Mouse (Mus musculus) intestine, embryonic 14.5 days (tissue): ENCODE data around the gene Cpa2. TPM values are rescaled to one million over a fixed set of nuclear protein-coding genes. Genes with fewer than 3 reads are reported as not detected.

Experiments
- ATAC-seq: fragments of 200-750 bp; cut with Nextera tagmentation; replicated peaks from 2 replicates; pipeline ENCODE4 v1.8.0; 2017; ENCODE audit warnings: low read depth, moderate number of reproducible peaks, moderate TSS enrichment, moderate library complexity; ENCODE audit not compliant: low FRiP score, low TSS enrichment
- DNase-seq: peaks from one replicate; pipeline ENCODE4 v3.0.0-alpha.2; 2018; ENCODE audit warnings: low spot score
- H3K27ac ChIP-seq: fragments of 300-500 bp; sonication (generic); 2 replicates; pipeline ENCODE4 v1.5.1; 2014; ENCODE audit warnings: low read depth, mild to moderate bottlenecking, control low read depth
- H3K27me3 ChIP-seq: fragments of 300-500 bp; sonication (generic); replicated peaks from 2 replicates; pipeline ENCODE4 v1.6.1; 2014; ENCODE audit warnings: low read length, control low read depth; ENCODE audit not compliant: control insufficient read depth, insufficient read depth
- H3K36me3 ChIP-seq: fragments of 300-500 bp; sonication (generic); 2 replicates; pipeline ENCODE4 v1.6.1; 2014; ENCODE audit warnings: low read length, control low read depth; ENCODE audit not compliant: control insufficient read depth, insufficient read depth
- H3K4me1 ChIP-seq: fragments of 300-500 bp; sonication (generic); replicated peaks from 2 replicates; pipeline ENCODE4 v1.6.1; 2014; ENCODE audit warnings: low read length, control low read depth, mixed read lengths; ENCODE audit not compliant: control insufficient read depth, insufficient read depth
- H3K4me2 ChIP-seq: fragments of 300-500 bp; sonication (generic); 2 replicates; pipeline ENCODE4 v1.6.1; 2014; ENCODE audit warnings: low read length
- H3K4me3 ChIP-seq: fragments of 300-500 bp; sonication (generic); 2 replicates; pipeline ENCODE4 v1.5.1; 2014; ENCODE audit warnings: low read depth, low read length, control low read depth, mixed read lengths
- H3K9ac ChIP-seq: fragments of 300-500 bp; sonication (generic); 2 replicates; pipeline ENCODE4 v1.6.1; 2014; ENCODE audit warnings: mild to moderate bottlenecking, low read length
- H3K9me3 ChIP-seq: fragments of 300-500 bp; sonication (generic); 2 replicates; pipeline ENCODE4 v1.6.1; 2016; ENCODE audit warnings: low read length, control low read depth; ENCODE audit not compliant: control insufficient read depth
- WGBS: fragments of 180-500 bp; shearing (Covaris S2); extraction: QIAGEN DNeasy Blood & Tissue Kit; methylation state at CpG from one replicate; pipeline ENCODE4 v1.1.7; 2014; 5-methylcytosine and 5-hydroxymethylcytosine counted together
- polyA plus RNA-seq: library from polyadenylated mRNA; unstranded; fragments of >200 nt; fragmentation: Nextera tagmentation; extraction: Ambion mirVana; gene quantifications from 2 replicates; pipeline ENCODE4 v1.2.1, GENCODE M21; 2014

The Cpa2 gene
- polyA plus RNA-seq, 1 experiment from 2014 or later: 206 TPM

DNA sequence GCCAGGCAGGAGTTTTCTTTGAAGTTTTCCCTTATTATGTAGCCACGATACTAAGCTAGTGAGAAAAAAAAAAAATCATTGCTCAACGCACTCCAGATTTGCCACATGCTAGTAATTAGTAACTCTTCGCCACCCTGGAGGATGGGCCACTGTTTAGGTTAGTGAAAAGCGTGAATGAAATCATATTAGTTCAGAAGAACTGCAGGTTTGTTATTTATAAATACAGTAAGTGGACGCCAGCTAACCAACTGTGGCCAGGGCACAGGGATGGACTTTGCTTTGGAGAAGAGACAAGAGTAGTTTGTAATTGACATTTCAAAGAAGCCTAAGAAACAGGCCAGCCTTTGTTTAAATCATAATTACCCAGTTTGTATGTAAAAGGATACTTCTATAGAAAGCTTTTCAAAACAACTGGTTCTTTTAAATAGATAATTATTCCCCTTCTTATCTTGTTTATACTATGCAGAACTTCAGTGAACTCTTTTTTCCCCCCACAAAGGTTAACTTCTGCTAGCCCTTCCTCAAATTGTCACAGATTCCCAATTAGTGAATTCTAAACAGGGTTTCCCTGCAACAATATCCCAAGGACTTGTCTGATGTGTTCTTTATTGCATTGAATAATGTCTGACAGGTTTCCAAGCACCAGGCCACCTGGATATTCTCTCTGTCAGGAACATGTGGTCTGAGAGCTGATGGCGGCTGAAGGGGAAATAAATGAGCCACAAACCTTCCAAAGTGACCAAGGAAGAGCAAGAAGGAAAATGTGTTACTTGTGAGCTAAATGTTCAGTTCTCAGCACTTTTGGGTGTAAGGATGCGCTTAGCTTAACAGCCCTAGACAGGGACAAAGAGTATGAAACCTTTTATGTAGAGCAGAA is 15.7 kb upstream of the Cpa2 start:
- no peak for ATAC-seq
- no peaks in the 10 kb centered on the region for H3K36me3 ChIP-seq
- DNase-seq: no peak
- 42% methylated on average over 7 of the region's 7 CpGs for WGBS
- H3K4me2 ChIP-seq: no peak overlapping the region
- H3K27ac ChIP-seq: peak overlapping the region; percentile 81
- H3K4me1 ChIP-seq: peaks cover 37% of the 10 kb centered on the region
- no peak overlapping the region for H3K4me3 ChIP-seq
- no peak overlapping the region for H3K9ac ChIP-seq
- H3K27me3 ChIP-seq: no peaks in the 10 kb centered on the region
- no peaks in the 10 kb centered on the region for H3K9me3 ChIP-seq

DNA sequence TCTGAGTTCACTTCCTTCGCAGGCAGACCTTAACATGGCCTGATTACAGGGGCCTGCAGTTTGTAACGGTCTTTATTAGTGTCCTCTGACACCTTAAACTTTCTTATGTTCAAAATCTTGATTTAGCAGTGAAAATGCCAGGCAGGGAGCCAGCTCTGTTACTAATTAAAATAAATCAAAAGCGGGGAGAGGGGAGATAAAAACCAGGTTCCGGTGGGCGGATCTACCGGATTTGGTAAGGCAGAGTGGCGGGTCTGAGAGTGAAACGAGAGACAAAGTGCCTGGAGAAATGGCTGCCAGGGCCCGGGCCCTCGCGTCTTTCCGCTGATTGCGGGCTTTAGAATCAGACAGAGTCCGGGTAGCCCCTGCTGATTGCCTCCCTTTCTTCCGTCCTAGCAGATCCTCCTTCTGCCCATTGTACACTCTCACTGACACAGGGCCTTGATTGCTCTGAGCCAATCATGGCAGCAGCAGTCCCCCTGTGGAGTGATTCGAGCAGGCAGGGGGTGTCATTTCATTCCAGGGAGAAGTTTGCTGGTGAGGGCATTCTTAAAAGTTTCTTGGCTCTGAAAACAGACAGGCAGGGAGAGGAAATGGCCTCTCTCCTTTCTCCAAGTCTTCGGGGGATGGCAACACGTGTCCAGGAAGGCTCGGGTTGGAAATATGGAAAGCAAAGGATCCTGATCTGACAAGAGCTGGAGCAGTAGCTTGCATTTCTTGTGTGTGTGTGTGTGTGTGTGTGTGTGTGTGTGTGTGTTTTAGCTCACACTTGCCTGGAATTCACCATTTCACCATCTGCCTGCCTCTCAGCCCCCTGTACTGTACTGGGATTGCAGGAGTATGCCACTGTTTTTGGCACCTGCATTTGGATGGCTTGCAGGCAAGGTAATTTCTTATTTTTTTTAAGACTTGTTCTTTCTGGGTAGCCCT is 14.5 kb upstream of the Cpa2 start:
- H3K9ac ChIP-seq: no peak overlapping the region; the same call in 1 of the 2 replicates

GRCm38 (mm10) chr6:30528800-30529199 is 12.6 kb upstream of the Cpa2 start:
- H3K9ac ChIP-seq: no peak overlapping the region
- WGBS: 51% methylated on average over 6 of the region's 6 CpGs
- H3K27me3 ChIP-seq: no peaks in the 10 kb centered on the region
- no peaks in the 10 kb centered on the region for H3K9me3 ChIP-seq
- no peaks in the 10 kb centered on the region for H3K36me3 ChIP-seq
- peaks cover 37% of the 10 kb centered on the region for H3K4me1 ChIP-seq
- no peak overlapping the region for H3K4me3 ChIP-seq
- no peak for DNase-seq
- H3K4me2 ChIP-seq: no peak overlapping the region
- no peak for ATAC-seq
- H3K27ac ChIP-seq: 0 out of 2 replicates have a peak overlapping the region, but pooled peaks have one; percentile 51

More for the DNA sequence above, 14.5 kb upstream of the Cpa2 start:
- H3K4me2 ChIP-seq: peak overlapping the region; percentile 9; the same call in 1 of the 2 replicates
- 20% methylated on average over 19 of the region's 19 CpGs for WGBS
- ATAC-seq (peak; percentile 46; the same call in 1 of the 2 replicates), DNase-seq (peak; percentile 81)
- H3K9me3 ChIP-seq: no peaks in the 10 kb centered on the region
- no peak overlapping the region for H3K4me3 ChIP-seq
- H3K4me1 ChIP-seq: peaks cover 37% of the 10 kb centered on the region
- no peaks in the 10 kb centered on the region for H3K27me3 ChIP-seq
- no peaks in the 10 kb centered on the region for H3K36me3 ChIP-seq
- peak overlapping the region; percentile 81 for H3K27ac ChIP-seq

DNA sequence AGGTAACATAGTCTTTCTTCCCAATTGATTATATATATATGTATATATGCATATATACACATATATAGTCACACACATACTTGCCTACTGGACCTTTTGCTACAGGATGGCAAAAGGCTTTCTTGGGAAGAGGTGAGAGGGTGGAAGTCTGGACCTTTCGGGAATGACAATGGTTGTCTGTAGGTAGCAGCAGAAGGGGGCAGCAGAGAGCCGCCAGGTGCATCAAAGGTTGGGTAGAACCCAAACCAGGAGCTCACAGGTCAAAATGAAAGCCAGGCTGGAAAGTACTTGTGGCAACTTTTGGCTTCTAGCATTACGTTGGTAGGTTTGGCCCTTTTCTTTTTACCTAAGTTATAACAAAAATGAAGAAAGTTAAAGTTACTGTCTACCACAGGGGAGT is 6.0 kb upstream of the Cpa2 start:
- H3K9me3 ChIP-seq: no peaks in the 10 kb centered on the region
- DNase-seq: no peak
- H3K27me3 ChIP-seq: no peaks in the 10 kb centered on the region
- 61% methylated on average over 3 of the region's 3 CpGs for WGBS
- H3K36me3 ChIP-seq: no peaks in the 10 kb centered on the region
- no peak for ATAC-seq
- no peak overlapping the region for H3K9ac ChIP-seq
- H3K4me1 ChIP-seq: peaks cover 18% of the 10 kb centered on the region
- no peak overlapping the region for H3K4me3 ChIP-seq
- H3K27ac ChIP-seq: no peak overlapping the region
- H3K4me2 ChIP-seq: no peak overlapping the region

DNA sequence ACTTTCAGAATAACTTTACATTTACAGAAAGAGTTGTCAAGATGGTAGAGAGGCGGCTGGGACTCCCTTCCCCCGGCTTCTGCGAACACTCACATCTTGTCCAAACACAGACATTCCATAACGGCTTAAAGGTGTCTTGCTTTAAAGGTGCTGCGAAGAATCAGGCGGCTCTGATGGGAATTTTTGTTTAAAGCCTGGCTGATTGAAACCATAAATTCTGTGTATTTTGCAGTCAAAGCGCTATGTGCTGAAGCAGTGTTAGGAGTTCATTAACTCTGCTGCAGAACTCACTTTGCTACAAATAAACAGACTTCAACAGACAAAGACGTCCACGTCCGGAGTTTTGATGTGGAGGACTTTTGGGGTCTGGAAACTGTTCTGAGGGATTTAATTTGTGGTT is 3.1 kb upstream of the Cpa2 start:
- Histone ChIP-seq H3K36me3 (no peaks in the 10 kb centered on the region), H3K4me2 (peak overlapping the region; percentile 22; the same call in 1 of the 2 replicates), H3K9ac (no peak overlapping the region; the same call in 1 of the 2 replicates), H3K27ac (peak overlapping the region; percentile 88), H3K27me3 (no peaks in the 10 kb centered on the region), H3K9me3 (no peaks in the 10 kb centered on the region), H3K4me1 (peaks cover 27% of the 10 kb centered on the region), H3K4me3 (no peak overlapping the region)
- 24% methylated on average over 10 of the region's 10 CpGs for WGBS
- DNase-seq: no peak
- ATAC-seq: no peak

DNA sequence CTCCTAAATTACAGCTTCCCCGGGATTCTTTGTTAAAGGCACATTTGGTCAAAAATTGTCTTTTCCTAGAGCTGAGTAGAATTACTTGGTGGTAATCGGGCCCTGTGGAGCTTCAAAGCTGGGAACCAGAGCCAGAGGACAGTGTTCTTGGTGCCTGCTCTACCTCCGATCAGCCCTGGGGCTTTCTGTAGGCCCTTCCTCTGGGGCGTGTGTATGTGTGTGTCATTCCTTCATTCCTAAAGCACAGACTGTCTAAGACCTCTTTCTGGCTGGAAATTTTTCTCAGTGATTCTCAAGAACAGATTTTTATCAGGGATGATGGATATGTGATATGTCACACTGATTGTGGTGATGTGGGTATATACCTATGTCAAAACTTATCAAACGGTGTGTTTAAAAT is 2.6 kb upstream of the Cpa2 start:
- H3K4me1 ChIP-seq: peaks cover 31% of the 10 kb centered on the region
- ATAC-seq (0 out of 2 replicates have a peak, but pooled peaks have one; percentile 47), DNase-seq (no peak)
- H3K27me3 ChIP-seq: no peaks in the 10 kb centered on the region
- H3K9me3 ChIP-seq: no peaks in the 10 kb centered on the region
- H3K27ac ChIP-seq: peak overlapping the region; percentile 88
- 45% methylated on average over 5 of the region's 5 CpGs for WGBS
- H3K4me2 ChIP-seq: no peak overlapping the region
- H3K36me3 ChIP-seq: no peaks in the 10 kb centered on the region
- no peak overlapping the region for H3K4me3 ChIP-seq
- H3K9ac ChIP-seq: no peak overlapping the region

- no peak overlapping the region for H3K4me3 ChIP-seq
- no peak overlapping the region for H3K27ac ChIP-seq
- H3K27me3 ChIP-seq: no peaks in the 10 kb centered on the region
- no peak overlapping the region for H3K9ac ChIP-seq
- 63% methylated on average over 6 of the region's 6 CpGs for WGBS
- no peaks in the 10 kb centered on the region for H3K36me3 ChIP-seq
- H3K4me2 ChIP-seq: no peak overlapping the region
- no peaks in the 10 kb centered on the region for H3K9me3 ChIP-seq
- H3K4me1 ChIP-seq: peaks cover 43% of the 10 kb centered on the region
- ATAC-seq (no peak), DNase-seq (no peak)
Measured at GRCm38 (mm10) chr6:30542277-30542676, 895 bp downstream of the Cpa2 start.

- DNase-seq: no peak
- Histone ChIP-seq H3K36me3 (no peaks in the 10 kb centered on the region), H3K4me1 (peaks cover 42% of the 10 kb centered on the region), H3K27me3 (no peaks in the 10 kb centered on the region), H3K9me3 (no peaks in the 10 kb centered on the region), H3K9ac (no peak overlapping the region), H3K4me3 (no peak overlapping the region), H3K4me2 (no peak overlapping the region), H3K27ac (no peak overlapping the region; the same call in 1 of the 2 replicates)
- no peak for ATAC-seq
- WGBS: 51% methylated on average over 12 of the region's 12 CpGs
Measured at GRCm38 (mm10) chr6:30543077-30543476, 1.7 kb downstream of the Cpa2 start.
